Mouse (Mus musculus): ENCODE data around the gene Palld.

Gene Palld

GRCm38 (mm10) chr8:61582547-61582946 is 319.9 kb downstream of the Palld start:
- no peak for DNase-seq

- DNase-seq, result no peak
Measured at GRCm38 (mm10) chr8:61581259-61581658, 321.2 kb downstream of the Palld start.

- DNase-seq, result no peak
Measured at GRCm38 (mm10) chr8:61579831-61580230, 322.7 kb downstream of the Palld start.

DNA sequence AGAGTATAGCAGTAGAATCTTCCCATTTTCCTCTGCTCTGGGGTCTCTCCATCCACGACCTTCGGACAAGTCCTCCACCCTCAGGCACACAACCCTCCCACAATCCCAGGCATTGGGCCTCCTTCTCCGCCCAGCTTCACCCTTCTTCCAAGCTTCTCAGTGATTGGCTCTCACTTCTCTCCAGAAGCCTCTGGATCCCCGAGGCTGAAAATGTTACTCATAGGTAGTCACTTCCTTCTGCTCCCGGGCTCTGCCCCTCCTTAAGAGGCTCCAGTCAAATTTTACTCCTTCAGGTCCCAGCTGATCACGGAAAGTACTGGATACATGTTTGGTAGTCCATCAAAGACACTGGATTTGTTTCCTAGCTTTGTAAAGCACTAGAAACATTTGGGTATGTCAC is 323.7 kb downstream of the Palld start:
- no peak for DNase-seq

DNA sequence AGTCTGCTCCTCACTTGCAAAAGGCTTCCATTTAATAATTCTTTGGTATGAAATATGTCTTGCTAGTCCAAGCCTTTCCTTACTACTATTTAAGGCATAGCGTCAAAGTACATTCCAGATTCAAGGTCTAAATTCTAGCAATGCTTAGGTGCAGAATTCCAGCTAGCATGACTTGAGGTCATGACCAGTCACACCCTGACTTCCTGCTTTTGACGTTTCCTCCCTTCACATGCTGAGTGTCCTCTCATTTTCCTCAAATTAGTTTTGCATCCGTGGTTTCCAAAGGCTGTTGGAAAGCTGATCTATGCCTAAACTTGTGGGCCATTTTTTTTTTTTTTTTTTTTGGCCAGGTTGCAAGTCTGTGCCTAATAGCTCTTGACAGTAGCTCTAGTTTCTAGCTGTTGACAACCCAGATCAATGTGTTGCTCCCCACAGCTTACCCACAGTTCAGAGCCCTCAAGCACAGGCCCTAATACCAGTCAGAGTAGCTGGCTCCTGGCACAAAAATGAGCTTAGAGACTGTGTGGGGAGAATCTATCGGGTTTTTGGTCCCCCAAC is 327.3 kb downstream of the Palld start:
- DNase-seq, result no peak

DNA sequence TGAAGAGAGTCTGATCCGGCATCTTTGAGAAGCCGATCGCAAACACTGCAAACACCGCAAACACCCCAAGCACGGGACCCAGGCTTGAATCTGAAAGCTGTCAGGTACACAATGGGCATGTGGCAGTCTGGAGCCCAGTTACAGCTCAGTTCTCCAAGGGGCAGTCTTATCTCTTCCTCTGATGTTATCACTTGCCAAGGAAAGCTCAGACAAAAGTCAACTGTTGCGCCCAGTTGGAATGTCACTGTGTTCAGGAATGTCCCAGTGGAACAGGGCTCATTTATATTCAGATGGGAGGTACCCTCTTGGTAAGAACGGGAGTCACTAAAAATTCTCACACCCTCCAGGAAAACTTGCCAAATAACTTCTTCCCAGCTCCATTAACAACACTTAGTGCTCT is 328.0 kb downstream of the Palld start:
- DNase-seq, result no peak

DNA sequence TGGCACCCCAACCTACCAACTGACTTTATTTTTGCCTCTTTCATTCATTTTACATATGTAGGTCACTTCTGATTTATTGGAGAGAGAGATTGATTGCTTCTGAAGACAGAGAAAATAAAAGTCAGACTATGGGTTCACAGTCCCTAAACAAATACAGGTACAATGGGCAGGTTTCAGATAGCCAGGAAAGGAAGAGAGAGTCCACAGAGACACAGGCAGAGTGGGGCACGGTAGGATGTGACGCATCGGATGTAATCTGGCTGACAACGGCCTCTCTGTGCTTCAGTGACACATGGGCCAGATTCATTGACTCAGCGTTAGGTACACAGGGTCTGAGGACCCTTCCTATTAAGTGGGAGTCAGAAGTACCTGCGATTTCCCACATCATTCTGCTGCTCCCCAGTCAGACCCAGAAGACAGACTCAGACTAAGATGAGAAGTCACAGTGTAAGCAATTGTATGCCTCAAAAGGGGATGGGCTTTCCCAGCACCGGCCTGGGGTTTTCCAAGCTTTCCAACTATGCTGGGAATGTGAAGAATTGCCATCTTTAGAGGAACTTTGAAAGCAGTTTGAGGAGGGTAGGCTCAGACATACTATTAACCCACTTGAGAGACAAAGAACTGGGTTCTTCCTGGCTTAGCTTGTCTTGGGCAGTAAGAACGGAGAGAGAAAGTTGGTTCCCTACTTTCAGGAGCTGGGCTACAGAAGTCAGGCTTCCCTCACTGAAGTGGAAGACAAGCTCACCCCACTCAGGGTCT is 329.1 kb downstream of the Palld start:
- DNase-seq, result no peak

DNA sequence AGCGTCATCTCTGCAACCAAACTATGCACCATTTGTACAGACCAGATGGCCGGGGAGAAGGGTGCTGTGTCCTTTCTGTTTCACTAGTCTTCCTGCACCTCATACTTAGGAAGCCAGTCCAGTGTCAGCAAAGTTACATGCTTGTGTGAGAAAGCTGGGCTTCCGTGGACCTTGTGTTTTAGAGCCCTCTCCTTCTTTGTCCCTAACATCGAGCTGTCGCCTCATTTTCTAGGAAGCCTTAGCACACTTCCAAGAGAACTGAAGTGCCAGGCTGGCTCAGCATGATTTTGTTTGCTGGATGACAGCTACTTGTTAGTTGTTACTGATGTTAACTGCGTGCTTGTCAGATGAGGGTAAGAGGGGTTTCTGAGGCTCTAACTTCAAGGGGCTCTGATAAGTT is 329.8 kb downstream of the Palld start:
- no peak for DNase-seq

- DNase-seq, result no peak
Measured at GRCm38 (mm10) chr8:61570637-61571036, 331.9 kb downstream of the Palld start.

DNA sequence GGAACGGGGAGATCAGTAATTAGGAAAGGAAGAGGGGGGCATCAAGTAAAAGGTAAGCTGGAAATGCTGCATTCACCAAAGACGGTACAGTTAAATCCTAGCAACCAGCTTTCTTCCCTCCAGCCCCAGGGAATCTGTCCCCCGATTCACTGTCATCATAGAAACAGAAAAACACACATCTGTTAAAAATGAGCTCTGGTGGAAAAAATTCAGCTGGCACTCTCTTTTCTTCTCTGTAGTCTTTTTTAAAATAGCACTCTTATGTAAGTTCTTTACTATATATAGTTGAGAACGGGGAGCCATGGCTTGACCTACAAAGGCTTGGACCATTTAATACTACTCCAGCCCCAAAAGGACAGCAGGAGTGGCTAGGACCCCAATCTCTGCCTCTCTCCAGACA is 332.8 kb downstream of the Palld start:
- no peak for DNase-seq

DNA sequence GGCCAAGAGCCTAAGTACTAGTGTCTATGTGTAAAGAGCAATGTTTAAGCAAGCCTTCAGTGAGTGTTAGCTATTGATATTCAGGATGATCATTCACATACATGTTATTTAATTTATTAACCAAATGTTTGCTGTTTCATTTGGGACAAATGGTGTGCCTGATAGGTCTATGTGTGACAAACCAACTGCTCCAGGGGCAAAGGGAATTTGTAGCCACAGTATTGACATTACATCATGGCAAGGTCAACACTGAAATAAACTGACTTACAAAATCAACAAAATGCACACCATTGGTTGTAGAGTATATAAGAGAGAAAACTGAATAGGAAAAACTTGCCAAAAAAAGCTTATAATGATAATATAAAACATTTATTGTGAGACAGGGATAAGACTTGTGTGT is 333.3 kb downstream of the Palld start:
- no peak for DNase-seq

DNA sequence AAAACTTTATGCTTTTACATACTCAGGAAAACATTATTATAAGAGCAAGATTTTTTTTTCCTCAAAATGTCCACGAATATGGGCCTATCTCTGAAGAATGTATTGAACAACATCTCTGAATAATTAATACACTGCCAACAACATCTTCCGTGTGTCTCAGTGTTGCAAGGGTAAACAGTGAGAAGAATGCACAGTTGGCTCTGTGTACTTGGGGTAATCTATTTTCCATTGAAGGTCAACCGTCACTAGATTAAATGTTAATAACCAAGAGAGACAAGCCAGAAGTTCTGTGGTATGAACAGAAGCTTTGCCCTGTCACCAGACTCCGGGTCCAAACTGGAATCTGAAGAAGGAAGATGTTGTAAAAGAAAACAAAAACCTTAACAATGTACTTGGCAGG is 339.1 kb downstream of the Palld start:
- DNase-seq, result no peak

DNA sequence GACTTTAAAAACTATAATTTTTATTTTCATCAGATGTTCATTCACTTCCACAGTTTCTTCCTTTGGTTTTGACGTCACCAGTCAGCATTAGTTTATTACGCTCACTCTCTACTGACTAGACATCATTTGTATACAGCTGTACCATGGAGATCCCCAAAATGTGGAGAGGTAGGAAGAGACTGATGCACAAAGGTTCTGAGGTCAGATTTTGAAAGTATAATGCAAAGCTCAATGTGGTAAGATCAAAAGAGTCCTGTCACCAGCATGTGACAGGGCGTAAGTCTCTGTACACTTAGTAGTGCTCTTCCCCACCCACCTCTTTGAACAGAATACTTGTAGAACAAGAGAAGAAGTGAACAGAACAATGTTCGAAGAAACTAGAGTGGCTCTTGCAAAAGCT is 339.9 kb downstream of the Palld start:
- DNase-seq, result no peak

DNA sequence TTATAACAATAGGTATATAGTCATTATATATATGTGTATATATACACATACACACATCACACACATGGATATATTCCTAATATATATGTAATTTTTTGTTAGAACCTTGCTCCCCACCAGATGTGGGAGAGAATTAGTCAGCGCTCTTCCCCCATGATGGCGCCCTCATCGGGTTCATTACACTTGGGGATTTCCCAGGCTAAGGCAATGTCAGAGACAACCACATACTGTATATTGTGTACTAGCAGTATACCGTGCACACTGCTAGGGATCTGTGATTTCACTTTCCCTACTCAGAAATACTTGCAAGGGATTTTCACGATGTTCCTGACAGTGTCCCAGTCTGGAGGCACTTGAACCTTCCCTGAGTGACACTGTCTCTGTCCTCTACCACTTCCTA is 341.3 kb downstream of the Palld start:
- no peak for DNase-seq

DNA sequence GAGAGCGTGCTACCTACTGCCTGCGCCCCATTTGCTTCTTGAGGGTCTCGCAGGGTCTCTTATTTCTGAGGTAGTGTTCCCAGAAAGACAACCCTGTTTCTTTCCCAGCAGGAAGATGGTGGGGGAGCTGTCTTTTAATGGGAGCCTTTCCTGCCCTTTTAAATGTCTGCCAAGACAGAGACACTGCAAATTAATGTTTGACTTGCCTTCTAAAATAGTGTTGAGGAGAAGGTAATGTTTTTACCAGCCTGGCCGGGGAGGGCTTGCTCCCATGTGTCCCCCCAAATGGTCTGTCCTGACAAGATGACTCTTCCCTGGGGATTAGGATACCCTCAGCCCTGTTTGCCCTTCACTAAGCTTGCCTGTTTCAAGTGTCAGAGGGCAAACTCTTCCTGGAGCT is 342.5 kb downstream of the Palld start:
- no peak for DNase-seq

- no peak for DNase-seq
Measured at GRCm38 (mm10) chr8:61559450-61559849, 343.0 kb downstream of the Palld start.

- DNase-seq, result no peak
Measured at GRCm38 (mm10) chr8:61558051-61558846, 344.2 kb downstream of the Palld start.

DNA sequence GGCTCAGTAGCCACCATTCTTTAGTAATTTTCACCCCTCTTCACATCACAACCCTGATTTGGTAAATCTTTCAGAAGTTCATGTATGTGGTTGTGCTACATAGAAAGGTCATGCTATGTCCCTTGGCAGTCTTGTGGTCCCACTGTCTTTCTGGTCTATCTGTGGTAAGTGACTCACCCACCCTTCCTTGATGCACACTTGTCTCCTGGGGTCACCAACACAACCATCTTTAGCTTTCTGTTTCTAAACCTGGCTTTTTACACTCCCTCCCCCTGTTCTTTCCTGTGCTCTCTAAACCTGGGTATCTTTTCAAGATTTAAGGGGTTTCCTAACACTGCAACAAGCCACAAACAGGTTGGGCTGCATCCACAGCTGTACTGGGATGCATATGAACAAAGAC is 345.5 kb downstream of the Palld start:
- DNase-seq, result no peak

GRCm38 (mm10) chr8:61556219-61556618 is 346.3 kb downstream of the Palld start:
- DNase-seq, result no peak

DNA sequence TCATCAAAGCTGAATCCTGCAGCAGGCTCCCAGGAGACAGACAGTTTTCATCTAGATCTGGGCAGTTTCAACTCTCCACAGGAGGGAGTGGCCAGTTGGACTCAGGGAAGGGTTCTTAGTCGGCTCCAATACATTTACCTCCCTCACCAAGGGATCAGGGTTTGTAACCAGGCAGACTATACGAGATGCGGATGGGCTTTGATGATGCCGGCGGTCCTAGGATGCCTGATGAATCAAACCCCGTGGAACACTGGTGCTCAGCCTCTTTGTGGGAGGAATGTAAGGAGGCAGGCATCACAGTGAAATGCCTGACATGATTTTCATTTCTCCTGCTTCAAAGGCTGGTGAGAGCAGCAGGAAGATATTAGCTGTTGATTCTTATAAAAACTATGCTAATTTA is 347.1 kb downstream of the Palld start:
- DNase-seq, result no peak

DNA sequence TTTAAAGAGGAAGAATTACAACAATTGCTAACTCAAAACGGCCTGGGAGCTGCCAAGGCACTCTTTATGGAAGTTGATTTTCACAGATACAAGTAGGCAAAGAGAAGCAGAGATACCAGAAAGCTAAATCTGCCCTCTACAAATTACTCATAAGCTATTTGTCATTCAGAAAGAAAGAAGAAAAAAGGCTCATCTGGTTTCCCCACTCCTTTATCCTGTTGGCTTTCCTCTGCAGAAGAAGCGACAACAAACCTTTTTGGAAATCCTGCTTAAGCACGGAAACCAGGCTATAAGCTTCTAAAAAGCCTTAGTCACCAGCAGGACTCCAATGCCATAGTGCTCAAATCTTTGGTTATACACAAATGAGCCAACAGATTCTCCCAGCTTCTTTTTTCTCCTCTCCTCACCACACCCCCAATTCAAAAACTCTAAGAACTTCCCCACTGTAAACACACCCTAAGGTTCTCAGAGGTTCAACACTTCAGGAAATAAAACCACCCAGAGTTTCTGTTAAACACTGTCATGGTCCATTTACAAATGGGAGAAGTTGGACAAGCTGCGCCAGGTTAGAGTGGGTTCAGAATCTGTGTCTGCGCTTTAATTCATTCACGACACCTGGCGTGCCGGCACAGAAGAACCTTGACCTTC is 349.6 kb downstream of the Palld start:
- DNase-seq, result no peak

- DNase-seq, result no peak
Measured at GRCm38 (mm10) chr8:61552221-61552620, 350.3 kb downstream of the Palld start.

- peak; percentile 53 for DNase-seq
Measured at GRCm38 (mm10) chr8:61550006-61550748, 352.3 kb downstream of the Palld start.

Data from thymus, postnatal 4 days (tissue).